Mouse (Mus musculus) midbrain, embryonic 15.5 days (tissue): Measurements from ENCODE around the gene Hsh2d. TPM values are rescaled to one million over a fixed set of nuclear protein-coding genes. Genes with fewer than 3 reads are reported as not detected.

Source experiments
- ATAC-seq: fragments of 200-750 bp; cut with Nextera tagmentation; replicated peaks from 2 replicates; pipeline ENCODE4 v1.8.0; 2017; ENCODE audit warnings: moderate TSS enrichment
- H3K27ac ChIP-seq: fragments of 300-500 bp; sonication (generic); 2 replicates; pipeline ENCODE4 v1.5.1; 2015; ENCODE audit warnings: mild to moderate bottlenecking, inconsistent platforms
- H3K27me3 ChIP-seq: fragments of 300-500 bp; sonication (generic); replicated peaks from 2 replicates; pipeline ENCODE4 v1.6.1; 2015; ENCODE audit warnings: inconsistent platforms
- H3K36me3 ChIP-seq: fragments of 300-500 bp; sonication (generic); replicated peaks from 2 replicates; pipeline ENCODE4 v1.6.1; 2015; ENCODE audit warnings: inconsistent platforms
- H3K4me1 ChIP-seq: fragments of 300-500 bp; sonication (generic); 2 replicates; pipeline ENCODE4 v1.6.1; 2015; ENCODE audit warnings: inconsistent platforms
- H3K4me2 ChIP-seq: fragments of 300-500 bp; sonication (generic); 2 replicates; pipeline ENCODE4 v1.6.1; 2015; ENCODE audit warnings: inconsistent platforms, mild to moderate bottlenecking, moderate library complexity
- H3K4me3 ChIP-seq: fragments of 300-500 bp; sonication (generic); 2 replicates; pipeline ENCODE4 v1.5.1; 2015; ENCODE audit warnings: mild to moderate bottlenecking, inconsistent platforms
- H3K9ac ChIP-seq: fragments of 300-500 bp; sonication (generic); 2 replicates; pipeline ENCODE4 v1.6.1; 2015; ENCODE audit warnings: mild to moderate bottlenecking, inconsistent platforms
- H3K9me3 ChIP-seq: fragments of 300-500 bp; sonication (generic); 2 replicates; pipeline ENCODE4 v1.6.1; 2016; ENCODE audit warnings: inconsistent platforms
- whole genome bisulfite sequencing: fragments of 180-500 bp; shearing (Covaris S2); methylation state at CpG from one replicate; pipeline ENCODE4 v1.1.7; 2015; ENCODE audit warnings: mixed read lengths; 5-methylcytosine and 5-hydroxymethylcytosine counted together
- polyA plus RNA-seq: library from polyadenylated mRNA; unstranded; fragments of >200 nt; fragmentation: Nextera tagmentation; extraction: Ambion mirVana; gene quantifications from 2 replicates; pipeline ENCODE4 v1.2.1, GENCODE M21; 2015

Hsh2d gene
- polyA plus RNA-seq, result not detected in 2 replicates

- no peak within 1 kb of the TSS for H3K4me2 ChIP-seq
- H3K27me3 ChIP-seq, result no peaks in the 10 kb centered on the region
- no peak within 1 kb of the TSS for H3K9ac ChIP-seq
- no peak for ATAC-seq
- no peak within 1 kb of the TSS for H3K4me3 ChIP-seq
- no peaks in the 10 kb centered on the region for H3K9me3 ChIP-seq
- 69% methylated on average over 12 of the region's 12 CpGs for WGBS
- no peaks in the 10 kb centered on the region for H3K36me3 ChIP-seq
- H3K4me1 ChIP-seq, result no peaks in the 10 kb centered on the region
- H3K27ac ChIP-seq, result no peak within 1 kb of the TSS
Observed at GRCm38 (mm10) chr8:72189417-72190214, at the start of gene Hsh2d. TSS of gene Hsh2d (plus strand) at chr8:72189638.

DNA sequence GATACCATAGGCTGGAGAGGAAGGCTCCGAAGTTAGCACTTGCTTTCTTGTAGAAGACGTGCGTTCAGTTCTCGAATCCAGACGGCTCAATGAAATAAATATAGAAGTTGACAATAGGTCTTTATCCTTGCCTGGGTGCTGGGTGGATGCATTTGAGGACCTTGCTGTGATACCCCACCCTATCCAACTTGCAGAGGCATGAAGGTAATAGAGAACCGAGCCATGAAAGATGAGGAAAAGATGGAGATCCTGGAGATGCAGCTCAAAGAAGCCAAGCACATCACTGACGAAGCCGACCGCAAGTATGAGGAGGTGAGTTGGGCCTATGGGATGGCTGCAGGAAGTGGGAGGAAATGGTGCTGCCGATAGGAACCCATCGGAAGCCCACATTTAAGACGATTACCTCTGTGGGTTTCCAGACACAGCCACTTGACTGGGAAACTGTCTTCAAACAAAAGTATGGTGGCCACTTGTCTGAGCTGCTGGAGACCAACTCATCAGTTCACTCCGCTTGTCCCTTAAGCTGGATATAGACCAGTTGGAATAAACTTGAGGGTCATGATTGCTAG is 46.1 kb upstream of the Hsh2d start:
- no peaks in the 10 kb centered on the region for H3K4me1 ChIP-seq
- no peaks in the 10 kb centered on the region for H3K9me3 ChIP-seq
- no peaks in the 10 kb centered on the region for H3K27me3 ChIP-seq
- H3K4me3 ChIP-seq, result no peak overlapping the region
- no peak overlapping the region for H3K9ac ChIP-seq
- H3K27ac ChIP-seq, result no peak overlapping the region
- peaks cover 47% of the 10 kb centered on the region for H3K36me3 ChIP-seq
- 93% methylated on average over 13 of the region's 13 CpGs for WGBS
- no peak for ATAC-seq
- H3K4me2 ChIP-seq, result no peak overlapping the region

DNA sequence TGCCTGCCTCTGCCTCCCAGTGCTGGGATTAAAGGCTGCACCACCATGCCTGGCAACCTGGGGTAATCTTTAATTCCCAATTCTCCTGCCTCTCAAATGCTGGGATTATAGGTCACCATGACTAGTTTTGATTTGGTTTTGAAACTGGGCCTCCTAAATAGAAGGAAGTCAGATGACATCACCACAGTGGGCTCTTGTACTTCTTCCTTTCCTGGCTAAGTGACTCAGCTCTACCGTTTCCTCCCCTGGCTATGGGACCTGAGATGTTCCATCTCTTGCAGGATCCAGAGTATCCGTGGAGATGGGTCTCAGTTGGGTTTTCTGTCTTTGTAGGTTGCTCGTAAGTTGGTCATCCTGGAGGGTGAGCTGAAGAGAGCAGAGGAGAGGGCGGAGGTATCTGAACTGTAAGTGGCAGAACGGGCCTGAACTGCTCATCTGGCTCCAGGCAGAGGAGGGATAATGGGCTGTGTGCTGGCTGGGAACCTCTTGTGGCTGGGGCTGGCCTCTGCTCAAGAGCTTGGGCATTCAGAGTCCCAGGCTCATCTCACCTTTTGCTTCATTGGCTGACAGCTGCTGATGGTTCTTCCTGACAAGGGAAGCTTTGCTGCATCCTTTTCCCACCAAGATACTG is 45.0 kb upstream of the Hsh2d start:
- 93% methylated on average over 5 of the region's 5 CpGs for WGBS
- no peak overlapping the region for H3K4me2 ChIP-seq
- ATAC-seq, result no peak
- no peak overlapping the region for H3K27ac ChIP-seq
- H3K9me3 ChIP-seq, result no peaks in the 10 kb centered on the region
- H3K9ac ChIP-seq, result no peak overlapping the region
- H3K27me3 ChIP-seq, result no peaks in the 10 kb centered on the region
- H3K36me3 ChIP-seq, result peaks cover 43% of the 10 kb centered on the region
- no peaks in the 10 kb centered on the region for H3K4me1 ChIP-seq
- no peak overlapping the region for H3K4me3 ChIP-seq

DNA sequence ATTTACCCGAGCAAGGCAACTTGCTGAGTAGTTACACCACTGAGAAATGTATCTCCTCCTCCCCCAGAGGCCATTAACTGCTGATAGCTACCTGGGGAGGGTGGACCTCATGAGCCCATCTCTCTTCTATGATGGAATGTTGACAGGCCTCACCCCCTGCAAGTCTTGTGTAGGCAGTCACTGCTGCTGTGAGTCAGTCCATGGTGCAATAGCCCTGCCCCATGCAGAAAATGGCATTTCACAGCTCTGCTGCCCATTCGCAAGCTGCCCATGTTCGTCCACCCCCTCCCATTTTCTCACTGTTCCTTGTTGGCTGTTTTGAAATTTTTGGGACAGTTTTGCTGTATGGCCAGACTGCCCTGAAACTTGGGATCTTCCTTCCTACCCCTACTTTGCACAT is 43.9 kb upstream of the Hsh2d start:
- WGBS, result 88% methylated on average over 3 of the region's 3 CpGs
- Histone ChIP-seq H3K9me3 (no peaks in the 10 kb centered on the region), H3K9ac (no peak overlapping the region), H3K4me1 (no peaks in the 10 kb centered on the region), H3K36me3 (peaks cover 35% of the 10 kb centered on the region), H3K4me3 (no peak overlapping the region), H3K4me2 (no peak overlapping the region), H3K27me3 (no peaks in the 10 kb centered on the region), H3K27ac (no peak overlapping the region)
- no peak for ATAC-seq

DNA sequence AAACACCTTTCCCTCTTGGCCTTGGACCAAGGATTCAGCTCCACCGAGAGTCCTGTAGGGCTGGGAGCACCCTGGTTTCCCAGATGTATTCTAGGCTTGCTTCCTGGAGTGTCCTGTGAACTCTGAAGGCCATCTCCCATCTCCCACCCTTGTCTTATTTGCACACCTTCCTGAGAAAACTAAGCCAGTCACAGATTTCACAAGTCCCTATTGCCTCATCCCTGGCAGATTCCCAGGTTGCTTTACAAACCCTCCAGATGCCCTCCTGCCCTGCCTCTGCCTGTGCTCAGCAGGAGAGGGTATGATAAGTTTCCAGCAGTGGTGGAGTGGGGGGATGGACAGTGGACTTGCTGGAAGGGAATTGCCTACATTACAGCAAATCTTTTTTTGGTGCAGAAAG is 43.4 kb upstream of the Hsh2d start:
- Histone ChIP-seq H3K36me3 (peaks cover 34% of the 10 kb centered on the region), H3K27me3 (no peaks in the 10 kb centered on the region), H3K9me3 (no peaks in the 10 kb centered on the region), H3K4me1 (no peaks in the 10 kb centered on the region), H3K4me3 (no peak overlapping the region), H3K4me2 (no peak overlapping the region), H3K9ac (no peak overlapping the region), H3K27ac (no peak overlapping the region)
- 90% methylated on average over 1 of the region's 1 CpGs for WGBS
- no peak for ATAC-seq

GRCm38 (mm10) chr8:72146556-72146955 is 42.9 kb upstream of the Hsh2d start:
- Histone ChIP-seq H3K27ac (no peak overlapping the region), H3K9me3 (no peaks in the 10 kb centered on the region), H3K36me3 (peaks cover 34% of the 10 kb centered on the region), H3K27me3 (no peaks in the 10 kb centered on the region), H3K4me3 (no peak overlapping the region), H3K9ac (no peak overlapping the region), H3K4me2 (no peak overlapping the region), H3K4me1 (no peaks in the 10 kb centered on the region)
- WGBS, result 90% methylated on average over 3 of the region's 3 CpGs
- ATAC-seq, result no peak

DNA sequence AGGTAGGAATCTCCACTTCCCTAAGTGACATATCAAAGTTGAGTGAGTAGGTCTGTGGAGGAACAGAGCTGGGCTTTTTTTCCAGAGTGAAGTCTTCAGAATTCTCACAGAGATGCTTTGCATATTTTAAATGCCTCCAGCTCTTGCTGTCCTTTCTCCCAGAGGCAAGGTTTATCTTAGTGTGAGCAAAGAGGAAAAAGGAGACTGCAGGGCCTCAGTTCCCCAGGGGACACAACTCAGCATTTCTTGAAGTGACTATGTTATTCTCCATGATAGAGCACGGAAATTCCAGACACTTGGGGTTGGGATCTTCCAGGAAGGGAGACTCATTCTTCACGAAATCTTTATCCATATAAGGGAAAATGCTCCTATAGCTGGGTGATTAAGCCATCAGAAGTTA is 42.2 kb upstream of the Hsh2d start:
- Histone ChIP-seq H3K9ac (no peak overlapping the region), H3K27ac (no peak overlapping the region), H3K36me3 (peaks cover 38% of the 10 kb centered on the region), H3K4me1 (no peaks in the 10 kb centered on the region), H3K4me2 (no peak overlapping the region), H3K9me3 (no peaks in the 10 kb centered on the region), H3K27me3 (no peaks in the 10 kb centered on the region), H3K4me3 (no peak overlapping the region)
- no peak for ATAC-seq
- 82% methylated on average over 2 of the region's 2 CpGs for WGBS

- no peak overlapping the region for H3K4me2 ChIP-seq
Observed at GRCm38 (mm10) chr8:72149056-72149455, 40.4 kb upstream of the Hsh2d start.

DNA sequence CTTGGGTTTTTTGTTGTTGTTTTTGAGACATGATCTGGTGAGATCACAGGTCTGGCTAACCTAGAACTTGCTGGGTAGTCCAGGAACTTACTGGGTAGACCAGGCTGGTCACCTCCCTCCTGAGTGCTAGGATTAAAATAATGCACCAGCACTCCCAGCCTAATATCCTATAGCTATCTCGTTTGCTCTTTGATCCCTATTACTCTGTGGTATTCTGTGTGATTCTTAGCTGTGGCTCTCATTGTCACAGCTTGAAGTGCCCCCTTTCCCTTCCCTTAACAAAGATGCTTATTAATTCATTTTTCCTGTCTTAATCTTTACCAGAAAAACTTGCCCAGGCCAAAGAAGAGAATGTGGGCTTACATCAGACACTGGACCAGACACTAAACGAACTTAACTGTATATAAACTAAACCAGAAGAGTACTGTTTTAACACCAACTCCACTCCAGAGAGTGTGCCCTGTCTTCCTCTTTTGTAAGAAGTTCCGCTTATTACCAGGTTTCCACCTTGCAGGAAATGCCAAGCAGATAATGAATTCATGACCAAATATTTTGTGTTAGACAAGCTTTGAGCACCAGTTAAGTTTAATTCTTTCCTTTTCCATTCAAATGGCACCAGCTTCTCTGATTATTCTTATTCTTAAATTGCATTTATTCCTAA is 37.9 kb upstream of the Hsh2d start:
- ATAC-seq, result no peak
- H3K27me3 ChIP-seq, result no peaks in the 10 kb centered on the region
- H3K4me2 ChIP-seq, result no peak overlapping the region
- H3K4me3 ChIP-seq, result no peak overlapping the region
- H3K36me3 ChIP-seq, result peaks cover 19% of the 10 kb centered on the region
- no peak overlapping the region for H3K9ac ChIP-seq
- no peaks in the 10 kb centered on the region for H3K9me3 ChIP-seq
- H3K27ac ChIP-seq, result no peak overlapping the region
- 91% methylated on average over 3 of the region's 3 CpGs for WGBS
- H3K4me1 ChIP-seq, result no peaks in the 10 kb centered on the region

More at GRCm38 (mm10) chr8:72149056-72149455, 40.4 kb upstream of the Hsh2d start:
- Histone ChIP-seq H3K4me1 (no peaks in the 10 kb centered on the region), H3K4me3 (no peak overlapping the region), H3K27me3 (no peaks in the 10 kb centered on the region), H3K9ac (no peak overlapping the region), H3K36me3 (peaks cover 31% of the 10 kb centered on the region), H3K9me3 (no peaks in the 10 kb centered on the region), H3K27ac (no peak overlapping the region)
- ATAC-seq, result no peak
- WGBS, result 90% methylated on average over 1 of the region's 1 CpGs

- Histone ChIP-seq H3K36me3 (peaks cover 8% of the 10 kb centered on the region; the same call in 1 of the 2 replicates), H3K27ac (no peak overlapping the region), H3K27me3 (no peaks in the 10 kb centered on the region), H3K4me3 (no peak overlapping the region), H3K4me1 (no peaks in the 10 kb centered on the region), H3K9me3 (no peaks in the 10 kb centered on the region), H3K9ac (no peak overlapping the region), H3K4me2 (no peak overlapping the region)
- ATAC-seq, result no peak
Observed at GRCm38 (mm10) chr8:72153382-72153781, 36.1 kb upstream of the Hsh2d start.

- no peaks in the 10 kb centered on the region for H3K27me3 ChIP-seq
- H3K4me2 ChIP-seq, result no peak overlapping the region
- no peak overlapping the region for H3K9ac ChIP-seq
- WGBS, result 85% methylated on average over 2 of the region's 2 CpGs
- no peaks in the 10 kb centered on the region for H3K9me3 ChIP-seq
- no peaks in the 10 kb centered on the region for H3K36me3 ChIP-seq
- no peak overlapping the region for H3K27ac ChIP-seq
- H3K4me1 ChIP-seq, result peaks cover 28% of the 10 kb centered on the region
- H3K4me3 ChIP-seq, result no peak overlapping the region
- no peak for ATAC-seq
Observed at GRCm38 (mm10) chr8:72158096-72158495, 31.3 kb upstream of the Hsh2d start.

GRCm38 (mm10) chr8:72158726-72159125 is 30.7 kb upstream of the Hsh2d start:
- ATAC-seq, result no peak

More at GRCm38 (mm10) chr8:72158726-72159125, 30.7 kb upstream of the Hsh2d start:
- H3K4me3 ChIP-seq, result no peak overlapping the region
- H3K36me3 ChIP-seq, result no peaks in the 10 kb centered on the region
- H3K4me1 ChIP-seq, result peaks cover 28% of the 10 kb centered on the region
- 80% methylated on average over 3 of the region's 3 CpGs for WGBS
- H3K9me3 ChIP-seq, result no peaks in the 10 kb centered on the region
- no peaks in the 10 kb centered on the region for H3K27me3 ChIP-seq
- no peak overlapping the region for H3K27ac ChIP-seq
- H3K9ac ChIP-seq, result no peak overlapping the region
- H3K4me2 ChIP-seq, result no peak overlapping the region
